Mouse (Mus musculus) thymus, postnatal 25 days (tissue): ENCODE measurements around the gene Mknk2.

Experiments
- DNase-seq: peaks from one replicate; pipeline ENCODE4 v3.0.0; 2022

Gene Mknk2

DNA sequence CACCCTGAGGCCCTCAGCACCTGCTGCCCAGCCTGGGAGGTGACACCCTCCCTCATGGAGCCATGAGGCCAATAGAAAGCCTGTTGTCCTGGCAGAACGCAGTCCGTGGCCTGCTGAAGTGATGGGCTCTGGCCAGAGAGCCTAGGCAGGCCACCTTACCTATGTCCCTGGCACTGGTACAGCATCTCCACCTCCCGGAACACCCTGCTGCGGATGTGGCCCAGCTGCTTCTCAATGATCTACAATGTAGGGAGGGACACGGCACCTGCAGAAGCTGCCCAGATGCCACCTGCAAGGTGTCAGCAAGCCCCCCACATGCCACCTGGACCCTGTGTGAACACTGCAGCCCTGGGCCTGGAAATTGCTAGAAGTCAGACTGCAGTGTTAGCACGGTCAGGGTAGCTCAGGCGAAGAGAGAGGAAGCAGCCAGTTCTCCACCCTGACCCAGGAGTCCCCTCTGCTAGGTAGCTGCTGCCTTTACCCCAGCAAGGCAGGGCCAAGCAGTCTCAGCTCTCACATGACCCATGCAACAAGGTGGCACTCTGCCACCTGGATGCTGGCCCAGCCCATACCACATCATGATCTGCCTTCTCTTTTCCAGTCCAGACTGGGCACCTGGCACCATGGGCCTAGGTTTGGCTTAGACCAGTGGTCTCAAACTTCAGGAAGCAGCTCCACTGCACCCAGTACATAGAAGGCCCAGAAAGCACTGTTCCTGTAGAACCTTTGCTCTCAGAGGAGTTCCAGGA lies 8.0 kb downstream of the Mknk2 start:
- DNase-seq, result no peak

DNA sequence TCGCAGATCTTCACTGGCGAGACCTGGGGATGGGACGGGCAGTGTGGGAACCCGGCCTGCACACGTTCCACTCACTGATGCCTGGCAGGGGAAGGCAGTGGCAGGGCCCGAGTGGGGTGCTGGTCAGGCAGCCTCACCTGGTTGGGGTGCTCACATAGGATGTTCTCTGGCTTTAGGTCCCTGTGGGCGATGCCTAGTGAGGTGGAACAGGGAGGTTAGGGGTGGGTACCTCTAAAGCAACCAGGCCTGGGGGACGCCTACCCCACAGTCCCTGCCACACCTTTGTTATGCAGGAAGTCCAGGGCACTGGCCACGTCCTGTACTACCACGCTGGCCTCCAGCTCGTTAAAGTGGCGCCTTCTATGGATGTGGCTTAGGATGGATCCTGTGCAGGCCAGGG lies 8.9 kb downstream of the Mknk2 start:
- DNase-seq, result no peak

GRCm38 (mm10) chr10:80668614-80669013 lies 9.3 kb downstream of the Mknk2 start:
- no peak for DNase-seq

- DNase-seq, result no peak
Measured at GRCm38 (mm10) chr10:80666837-80667412, 11.0 kb downstream of the Mknk2 start.

DNA sequence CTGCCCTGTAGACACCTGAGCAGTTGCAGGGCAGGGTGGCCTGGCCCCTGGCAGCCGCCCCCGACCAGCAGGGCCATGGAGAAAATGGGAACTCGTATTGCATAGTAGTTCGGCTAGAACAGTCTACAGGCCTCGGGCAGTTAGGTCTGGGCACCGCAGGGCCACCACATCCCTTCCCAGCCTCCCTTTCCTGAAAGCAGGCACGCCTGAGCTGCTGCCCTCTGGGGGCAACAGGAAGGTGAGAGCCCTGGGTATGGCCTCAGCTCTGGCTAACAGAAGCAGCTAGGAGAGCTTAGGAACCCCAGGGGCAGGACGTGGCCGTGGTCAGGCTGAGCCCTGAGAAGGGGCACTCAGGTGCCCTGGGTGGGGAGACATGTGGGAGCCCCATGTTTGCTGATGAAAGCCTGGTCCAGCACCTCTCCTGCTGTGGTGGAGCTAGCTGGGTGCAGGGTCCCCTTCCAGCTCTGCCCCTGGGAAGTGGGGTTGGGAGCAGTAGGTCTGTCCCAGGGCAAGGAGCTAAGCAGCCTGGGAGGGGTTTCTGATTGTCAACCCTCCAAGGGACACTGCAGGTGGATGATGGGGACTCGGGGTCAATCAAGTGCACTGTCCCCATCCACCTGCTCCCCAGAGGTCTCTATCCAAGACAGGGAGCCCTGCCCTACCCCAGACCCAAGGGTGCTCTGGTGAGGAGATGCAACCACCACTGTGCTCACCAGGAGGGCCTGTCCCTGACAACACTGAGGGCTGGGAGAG lies 11.8 kb downstream of the Mknk2 start:
- DNase-seq, result no peak

GRCm38 (mm10) chr10:80665459-80665858 lies 12.5 kb downstream of the Mknk2 start:
- no peak for DNase-seq

GRCm38 (mm10) chr10:80665016-80665380 lies 12.9 kb downstream of the Mknk2 start:
- no peak for DNase-seq

- DNase-seq, result no peak
Measured at GRCm38 (mm10) chr10:80664197-80665015, 13.5 kb downstream of the Mknk2 start.

- no peak for DNase-seq
Measured at GRCm38 (mm10) chr10:80663485-80664196, 14.3 kb downstream of the Mknk2 start.

GRCm38 (mm10) chr10:80661149-80661548 lies 16.8 kb downstream of the Mknk2 start:
- peak; percentile 87 for DNase-seq

DNA sequence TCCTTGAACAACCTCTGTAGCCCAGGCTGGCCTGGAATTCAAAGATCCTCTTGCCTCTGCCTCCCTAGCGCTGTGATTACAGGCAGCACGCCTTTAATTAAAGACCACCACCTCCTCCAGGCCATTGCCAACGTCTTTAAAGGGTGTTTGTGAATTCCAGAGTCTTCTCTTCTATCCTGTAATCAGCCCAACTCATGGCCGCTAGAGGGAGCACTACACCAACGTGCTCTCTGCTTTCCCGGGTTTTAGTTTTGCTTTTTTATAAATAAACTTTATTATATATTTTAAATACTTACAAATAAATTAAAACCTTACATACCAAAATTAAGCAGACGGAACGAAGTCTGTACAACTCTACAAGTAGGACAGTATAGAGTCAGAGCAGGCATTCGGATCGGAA lies 18.7 kb downstream of the Mknk2 start:
- DNase-seq, result peak; percentile 82

GRCm38 (mm10) chr10:80658841-80659202 lies 19.1 kb downstream of the Mknk2 start:
- DNase-seq, result peak; percentile 64

DNA sequence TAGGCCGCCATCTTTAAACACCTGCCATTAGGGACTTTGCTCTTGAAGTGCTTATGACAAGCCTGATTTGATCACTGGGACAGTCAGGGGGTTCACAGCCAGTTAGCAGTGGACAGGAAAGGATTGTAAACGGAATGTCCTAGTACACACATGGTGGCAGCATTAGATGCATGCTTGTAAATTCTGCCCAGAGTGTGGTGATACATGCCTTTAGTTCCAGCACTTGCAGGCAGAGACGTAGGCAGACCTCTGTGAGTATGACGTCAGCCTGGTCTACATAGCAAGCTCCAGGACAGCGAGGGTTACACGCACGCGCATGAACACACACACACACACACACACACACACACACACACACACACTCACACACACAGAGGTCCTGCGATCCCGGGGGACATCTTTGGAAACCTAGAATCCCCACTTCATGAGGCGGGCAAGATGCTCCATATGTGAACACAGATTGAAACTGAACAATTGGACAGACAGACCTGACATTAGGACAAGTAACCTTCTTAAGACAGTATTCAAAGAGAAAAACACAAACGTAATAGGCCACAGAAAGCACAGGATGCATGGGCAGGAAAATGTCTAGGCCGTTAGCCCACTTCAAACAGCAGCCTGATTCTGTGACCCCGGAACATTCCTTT lies 19.6 kb downstream of the Mknk2 start:
- DNase-seq, result no peak

DNA sequence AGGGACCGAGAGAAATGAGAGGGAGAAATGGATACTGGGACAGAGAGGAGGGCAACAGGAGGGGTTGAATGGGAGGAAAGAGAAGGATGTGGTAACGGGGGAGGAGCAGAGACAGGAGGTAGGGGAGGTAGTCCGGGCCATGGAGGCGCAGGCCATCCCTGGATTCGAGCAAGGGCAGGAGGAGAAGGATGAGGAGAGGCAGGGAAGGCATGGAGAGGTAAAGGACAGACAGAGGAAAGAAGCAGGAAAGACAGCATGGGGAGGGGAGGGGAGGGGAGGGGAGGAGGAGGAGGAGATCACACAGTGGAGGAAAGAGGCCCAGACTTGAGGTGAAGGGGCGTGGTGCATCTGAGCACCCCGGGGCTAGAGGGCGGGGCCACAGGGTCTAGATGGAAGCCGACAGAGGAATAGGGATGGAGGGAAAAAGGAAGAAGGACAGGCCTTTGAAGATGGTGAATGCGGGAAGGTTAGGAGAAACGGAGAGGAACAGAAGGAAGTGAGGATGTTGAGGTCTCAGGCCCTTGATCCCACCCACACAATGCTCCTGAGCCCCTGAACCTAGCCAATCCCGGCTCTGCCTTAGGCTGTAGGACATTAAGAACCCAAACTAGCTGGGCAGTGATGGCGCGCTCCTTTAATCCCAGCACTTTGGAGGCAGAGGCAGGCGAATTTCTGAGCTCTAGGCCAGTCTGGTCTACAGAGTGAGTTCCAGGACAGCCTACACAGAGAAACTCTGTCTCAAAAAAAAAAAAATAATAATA lies 20.9 kb downstream of the Mknk2 start, which contains the start of gene Btbd2:
Btbd2 (minus strand) TSS at position 209 of the 761 bp plus-strand sequence.
- DNase-seq, result no peak

- peak; percentile 96 for DNase-seq
Measured at GRCm38 (mm10) chr10:80656130-80656862, 21.6 kb downstream of the Mknk2 start.

DNA sequence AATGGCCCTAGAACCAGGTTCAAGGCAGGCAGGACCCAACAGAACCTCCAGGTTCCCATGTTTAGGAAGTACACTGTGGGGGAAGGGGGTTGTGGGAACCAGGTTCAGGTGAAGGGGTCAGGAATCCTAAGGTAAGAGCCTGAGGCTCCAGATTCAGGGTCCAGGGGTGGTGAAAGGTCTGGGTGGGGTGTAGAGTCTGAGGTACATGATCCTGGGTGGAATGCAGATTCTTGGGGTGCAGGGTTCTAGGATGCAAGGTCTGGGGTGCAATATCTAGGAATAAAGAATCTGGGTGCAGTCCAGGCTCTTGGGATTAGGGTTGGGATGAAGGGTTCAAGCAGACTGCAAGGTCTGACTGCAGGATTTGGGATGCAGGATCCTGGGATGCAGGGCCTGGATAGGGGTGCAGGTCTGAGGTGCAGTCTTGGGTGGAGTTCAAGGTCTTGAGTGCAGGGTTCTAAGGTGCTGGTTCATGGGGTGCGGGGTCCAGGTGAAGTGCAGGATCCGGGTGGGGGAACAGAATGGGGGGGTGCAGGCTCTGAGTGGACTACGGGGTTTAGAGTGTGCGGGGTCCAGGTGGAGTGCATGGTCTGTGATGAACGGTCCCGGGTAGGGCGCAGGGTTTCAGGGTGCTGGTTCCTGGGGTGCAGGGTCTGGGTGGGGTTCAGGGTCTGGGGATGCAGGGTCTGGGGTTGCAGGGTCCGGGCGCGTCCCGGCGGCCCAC lies 22.3 kb downstream of the Mknk2 start:
- DNase-seq, result no peak

DNA sequence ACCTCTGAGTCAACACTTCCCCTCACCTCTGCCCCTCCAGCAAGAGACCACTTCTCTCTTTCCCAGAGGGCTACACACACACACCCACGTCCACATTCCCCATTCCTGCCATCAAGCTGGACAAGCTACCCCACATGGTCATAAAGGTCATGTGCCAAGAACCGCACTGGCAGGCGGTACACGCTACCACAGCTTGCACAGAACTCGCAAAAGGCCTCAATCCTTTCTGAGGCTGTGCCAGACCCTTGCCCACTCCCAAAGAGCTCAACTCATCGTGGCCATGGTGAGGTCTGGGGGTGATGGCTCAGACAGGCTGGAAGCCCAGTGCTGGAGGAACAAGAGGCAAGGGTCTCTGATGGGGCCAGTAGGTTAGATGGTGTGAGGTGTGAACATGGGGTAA lies 23.0 kb downstream of the Mknk2 start:
- DNase-seq, result no peak

DNA sequence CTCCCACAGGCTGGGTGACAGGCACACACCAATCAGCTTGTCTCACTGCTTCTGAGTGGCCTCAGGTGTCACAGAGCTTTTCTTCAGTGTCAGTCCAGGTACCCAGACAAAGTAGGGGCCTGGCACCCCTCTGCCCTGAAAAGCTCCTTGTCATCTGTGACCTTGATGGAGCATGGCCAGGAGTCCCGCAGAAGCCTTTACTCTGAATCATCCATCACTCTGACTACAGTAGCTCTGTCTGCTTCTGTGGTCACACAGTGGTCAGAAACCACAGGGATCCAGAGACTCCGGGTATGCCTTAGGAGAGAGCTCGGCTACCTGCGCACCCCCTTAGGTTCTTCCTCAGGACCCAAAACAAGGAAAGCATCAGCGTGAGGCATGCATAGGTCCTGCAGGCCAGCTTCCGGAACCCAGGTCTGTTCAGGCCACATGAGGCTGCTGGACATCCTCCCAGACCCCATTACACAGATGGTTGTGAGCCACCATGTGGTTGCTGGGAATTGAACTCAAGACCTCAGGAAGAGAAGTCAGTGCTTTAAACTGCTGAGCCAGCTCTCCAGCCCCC lies 24.7 kb downstream of the Mknk2 start:
- DNase-seq, result no peak

DNA sequence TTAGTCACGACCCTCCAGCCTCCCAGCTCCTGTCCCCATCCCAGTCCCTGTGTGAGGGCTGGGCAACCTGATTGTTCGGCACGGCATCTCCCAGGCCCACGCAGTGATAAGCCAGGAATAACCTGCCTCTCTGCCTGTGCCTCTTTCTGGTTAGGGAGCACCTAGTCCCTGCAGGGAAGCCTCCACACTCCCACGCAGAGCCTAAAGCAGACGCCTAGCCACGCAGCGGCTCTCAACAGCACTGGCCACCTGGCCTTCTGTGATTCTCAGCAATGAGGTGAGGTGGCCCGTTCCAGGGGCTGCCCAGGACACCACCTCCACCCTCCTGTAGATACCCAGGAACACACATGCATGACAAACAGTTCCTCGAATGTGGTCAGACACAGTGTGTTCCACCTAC lies 27.5 kb downstream of the Mknk2 start:
- no peak for DNase-seq
